In genomic region chr15:80134450-80134847, GRCm38 (mm10) we compare ENCODE assay signal across 9 mouse cellular contexts. TPM values are rescaled to one million over a fixed set of nuclear protein-coding genes. Genes with fewer than 3 reads are reported as not detected.
DNase-seq lines count a peak whose midpoint lies in the region; ATAC-seq lines count a peak whose summit lies in the region.
"Had no signal": no experiment of that assay in that cellular context is flagged by ENCODE, and none has a peak within 500 bp of the region (broad histone marks: within the 10 kb centered on the region; RNA-seq: fewer than 3 reads in every experiment).

No protein-coding gene starts in this region.

- H3K4me2 ChIP-seq in embryonic facial prominence, embryonic 15.5 days (replicated peaks) = peak overlapping the region; percentile 80
- H3K4me2 ChIP-seq in hindbrain, embryonic 16.5 days (ENCODE audit: low read length) = peak overlapping the region; percentile 61

- no peak for ATAC-seq in embryonic facial prominence, embryonic 15.5 days (ENCODE audit: insufficient number of reproducible peaks, low FRiP score, low TSS enrichment, low read depth)
- no peak for ATAC-seq in hindbrain, embryonic 16.5 days
- ATAC-seq in activated CD4-positive, CD25-positive, alpha-beta regulatory T cell, adult 4 months = no peak

- WGBS in embryonic facial prominence, embryonic 15.5 days = 65% methylated on average over 9 of the region's 9 CpGs
- 41% methylated on average over 9 of the region's 9 CpGs for WGBS in hindbrain, embryonic 16.5 days
- 67% methylated on average over 9 of the region's 9 CpGs for WGBS in midbrain, embryonic 10.5 days

- H3K36me3 ChIP-seq in embryonic facial prominence, embryonic 15.5 days = peaks cover 5% of the 10 kb centered on the region; the same call in 1 of the 2 replicates
- H3K36me3 ChIP-seq in hindbrain, embryonic 16.5 days (ENCODE audit: control insufficient read depth, insufficient read depth, low read length) = no peaks in the 10 kb centered on the region
- peaks cover 36% of the 10 kb centered on the region for H3K36me3 ChIP-seq in midbrain, embryonic 10.5 days

- no peaks in the 10 kb centered on the region for H3K27me3 ChIP-seq in embryonic facial prominence, embryonic 15.5 days
- no peaks in the 10 kb centered on the region for H3K27me3 ChIP-seq in hindbrain, embryonic 16.5 days (replicated peaks; ENCODE audit: control insufficient read depth, insufficient read depth, low read length)
- H3K27me3 ChIP-seq in midbrain, embryonic 10.5 days (ENCODE audit: low read depth, poor library complexity, severe bottlenecking) = no peaks in the 10 kb centered on the region

- no peak overlapping the region for H3K9ac ChIP-seq in embryonic facial prominence, embryonic 15.5 days
- H3K9ac ChIP-seq in hindbrain, embryonic 16.5 days (ENCODE audit: low read depth, low read length) = peak overlapping the region; percentile 86

- H3K4me3 ChIP-seq in embryonic facial prominence, embryonic 15.5 days (replicated peaks) = peak overlapping the region; percentile 80
- H3K4me3 ChIP-seq in hindbrain, embryonic 16.5 days (ENCODE audit: low read length) = peak overlapping the region; percentile 71; the same call in 1 of the 2 replicates
- peak overlapping the region; percentile 88 for H3K4me3 ChIP-seq in midbrain, embryonic 10.5 days

- H3K9me3 ChIP-seq in embryonic facial prominence, embryonic 15.5 days (replicated peaks) = no peaks in the 10 kb centered on the region
- no peaks in the 10 kb centered on the region for H3K9me3 ChIP-seq in hindbrain, embryonic 16.5 days (ENCODE audit: control insufficient read depth, low read length)
- H3K9me3 ChIP-seq in midbrain, embryonic 10.5 days (replicated peaks) = no peaks in the 10 kb centered on the region

- peak; percentile 50 for DNase-seq in heart, adult 18-20 months
- DNase-seq in heart, adult 8-10 months (ENCODE audit: low spot score) = no peak
- DNase-seq in midbrain, embryonic 10.5 days (ENCODE audit: low spot score) = no peak
- DNase-seq in cerebellum, adult 18-20 months = no peak
- no peak for DNase-seq in layer of hippocampus, postnatal 14 days (ENCODE audit: low spot score in 2 of 2)

- H3K27ac ChIP-seq in embryonic facial prominence, embryonic 15.5 days (replicated peaks) = peak overlapping the region; percentile 99
- peak overlapping the region; percentile 99 for H3K27ac ChIP-seq in hindbrain, embryonic 16.5 days (ENCODE audit: low read depth, low read length)
- peak overlapping the region; percentile 99 for H3K27ac ChIP-seq in midbrain, embryonic 10.5 days (replicated peaks)

- peaks cover 36% of the 10 kb centered on the region for H3K4me1 ChIP-seq in embryonic facial prominence, embryonic 15.5 days
- H3K4me1 ChIP-seq in hindbrain, embryonic 16.5 days (ENCODE audit: control insufficient read depth, insufficient read depth, low read depth, low read length) = peaks cover 22% of the 10 kb centered on the region
- H3K4me1 ChIP-seq in midbrain, embryonic 10.5 days = peaks cover 39% of the 10 kb centered on the region

RNA-seq across cellular contexts. Expression of gene Tab1, which starts 1.5 kb away (rescaled TPM):
- 10 to 100 TPM; 14.8 to 18.4 TPM for total RNA-seq in heart, adult 18-20 months (2021)
- total RNA-seq in heart, adult 8-10 months (2022) = 10 to 100 TPM; 17.7 to 24.7 (median 23.3) TPM
- 38.2 and 38.7 TPM in 2 replicates for polyA plus RNA-seq in embryonic facial prominence, embryonic 15.5 days (2015; fragmentation: Nextera tagmentation; extraction: Ambion mirVana)
- 37.1 and 39.9 TPM in 2 replicates for polyA plus RNA-seq in hindbrain, embryonic 16.5 days (2015; fragmentation: Nextera tagmentation; extraction: Ambion mirVana)
- polyA plus RNA-seq in midbrain, embryonic 10.5 days (2016; fragmentation: Nextera tagmentation; extraction: Ambion mirVana) = 40.0 and 48.9 TPM in 2 replicates
- polyA plus RNA-seq in activated CD4-positive, CD25-positive, alpha-beta regulatory T cell, adult 4 months (2017; shearing (Covaris generic)) = 10 to 100 TPM; 10.7 to 14.5 TPM
- total RNA-seq in layer of hippocampus, postnatal 14 days (2021) = 10 to 100 TPM; 29.7 to 31.4 TPM

RNA-seq across cellular contexts. Expression of gene Mgat3, which starts 39.1 kb away (rescaled TPM):
- 1 to 10 TPM; 4.3 to 5.2 TPM for total RNA-seq in heart, adult 18-20 months (2021)
- 1 to 10 TPM; 2.9 to 6.2 (median 4.5) TPM for total RNA-seq in heart, adult 8-10 months (2022)
- 4.6 and 5.5 TPM in 2 replicates for polyA plus RNA-seq in embryonic facial prominence, embryonic 15.5 days (2015; fragmentation: Nextera tagmentation; extraction: Ambion mirVana)
- 15.7 and 15.8 TPM in 2 replicates for polyA plus RNA-seq in hindbrain, embryonic 16.5 days (2015; fragmentation: Nextera tagmentation; extraction: Ambion mirVana)
- polyA plus RNA-seq in midbrain, embryonic 10.5 days (2016; fragmentation: Nextera tagmentation; extraction: Ambion mirVana) = 5.9 and 7.8 TPM in 2 replicates
- polyA plus RNA-seq in activated CD4-positive, CD25-positive, alpha-beta regulatory T cell, adult 4 months (2017; shearing (Covaris generic)) = under 1 TPM in 1 of 2 experiments, not detected in 1; 0.13 TPM
- 100 to 1,000 TPM; 103 to 106 TPM for total RNA-seq in layer of hippocampus, postnatal 14 days (2021)
- total RNA-seq: hematopoietic stem cell, adult 5-6 weeks had no signal

RNA-seq across cellular contexts. Expression of gene Rpl3, which starts 42.8 kb away (rescaled TPM):
- total RNA-seq in heart, adult 18-20 months (2021) = 100 to 1,000 TPM; 163 to 184 TPM
- 100 to 1,000 TPM; 125 to 157 (median 135) TPM for total RNA-seq in heart, adult 8-10 months (2022)
- 1,004 and 1,072 TPM in 2 replicates for polyA plus RNA-seq in embryonic facial prominence, embryonic 15.5 days (2015; fragmentation: Nextera tagmentation; extraction: Ambion mirVana)
- 523 and 556 TPM in 2 replicates for polyA plus RNA-seq in hindbrain, embryonic 16.5 days (2015; fragmentation: Nextera tagmentation; extraction: Ambion mirVana)
- polyA plus RNA-seq in midbrain, embryonic 10.5 days (2016; fragmentation: Nextera tagmentation; extraction: Ambion mirVana) = 866 and 996 TPM in 2 replicates
- 1,000 to 10,000 TPM; 4,172 to 4,641 TPM for polyA plus RNA-seq in activated CD4-positive, CD25-positive, alpha-beta regulatory T cell, adult 4 months (2017; shearing (Covaris generic))
- 100 to 1,000 TPM; 460 to 491 TPM for total RNA-seq in layer of hippocampus, postnatal 14 days (2021)

RNA-seq across cellular contexts. Expression of gene Syngr1, which starts 43.3 kb away (rescaled TPM):
- total RNA-seq in heart, adult 18-20 months (2021) = 100 to 1,000 TPM in 1 of 2 experiments, 10 to 100 TPM in 1; 80.2 to 107 TPM
- 100 to 1,000 TPM in 2 of 4 experiments, 10 to 100 TPM in 2; 91.7 to 111 (median 98.9) TPM for total RNA-seq in heart, adult 8-10 months (2022)
- 13.5 and 13.7 TPM in 2 replicates for polyA plus RNA-seq in embryonic facial prominence, embryonic 15.5 days (2015; fragmentation: Nextera tagmentation; extraction: Ambion mirVana)
- polyA plus RNA-seq in hindbrain, embryonic 16.5 days (2015; fragmentation: Nextera tagmentation; extraction: Ambion mirVana) = 78.6 and 80.3 TPM in 2 replicates
- polyA plus RNA-seq in midbrain, embryonic 10.5 days (2016; fragmentation: Nextera tagmentation; extraction: Ambion mirVana) = 7.3 and 7.7 TPM in 2 replicates
- polyA plus RNA-seq in activated CD4-positive, CD25-positive, alpha-beta regulatory T cell, adult 4 months (2017; shearing (Covaris generic)) = 1 to 10 TPM in 1 of 2 experiments, not detected in 1; 1.4 TPM
- 100 to 1,000 TPM; 462 to 472 TPM for total RNA-seq in layer of hippocampus, postnatal 14 days (2021)

Comparison
In these comparisons a context has a peak if more than half of its experiments do, and no peak if none do; other contexts are left out.
1. DNase-seq: peak in heart, adult 18-20 months (2 of 2); none in heart, adult 8-10 months (single experiment), midbrain, embryonic 10.5 days (single experiment), cerebellum, adult 18-20 months (0 of 2) and layer of hippocampus, postnatal 14 days (0 of 2).
2. Peak in every context shown above with its lines, with median percentiles within 50 percentile points of each other: H3K27ac ChIP-seq and H3K4me3 ChIP-seq.